Mouse (Mus musculus): ENCODE data around the gene Akr1e1.

- TF ChIP-seq CTCF (IDR thresholded peaks at IDR 0.05; ENCODE audit: insufficient read depth, low read depth, low read length): no peak
- TF ChIP-seq POLR2A (IDR thresholded peaks at IDR 0.05; ENCODE audit: insufficient read depth, low read depth, low read length): no peak
Measured at GRCm38 (mm10) chr13:4576921-4577320, 32.1 kb downstream of the Akr1e1 start.
